In the genomic region with DNA sequence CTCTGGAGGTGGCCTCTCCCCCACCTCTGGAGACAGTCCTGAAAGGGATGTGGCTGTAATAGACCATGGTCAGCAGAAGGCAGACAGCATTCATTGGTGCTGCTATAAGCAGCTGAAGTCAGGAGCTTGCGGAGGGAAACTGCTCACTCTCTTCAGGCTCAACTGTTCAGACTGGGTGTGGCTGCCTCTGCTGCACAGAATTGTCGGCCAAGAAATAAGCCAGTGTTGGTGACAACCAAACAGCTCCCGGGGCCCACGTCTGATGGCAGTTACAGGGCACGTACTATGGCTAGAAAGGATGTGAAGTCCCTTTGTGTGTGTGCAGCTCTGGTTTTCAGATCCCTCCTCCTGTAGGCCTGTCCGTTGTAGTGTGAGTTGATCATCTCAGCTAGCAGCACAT, we compare ENCODE assay signal across 10 mouse cellular contexts. TPM values are rescaled to one million over a fixed set of nuclear protein-coding genes. Genes with fewer than 3 reads are reported as not detected.
DNase-seq lines count a peak whose midpoint lies in the region; ATAC-seq and TF ChIP-seq lines count a peak whose summit lies in the region.
"Had no signal": no experiment of that assay in that cellular context is flagged by ENCODE, and none has a peak within 500 bp of the region (broad histone marks: within the 10 kb centered on the region; RNA-seq: fewer than 3 reads in every experiment).

No protein-coding gene starts in this region.

- peaks cover 77% of the 10 kb centered on the region for H3K4me1 ChIP-seq in hindbrain, embryonic 10.5 days (replicated peaks)
- H3K4me1 ChIP-seq in hindbrain, postnatal 0 days (ENCODE audit: insufficient read depth, low read length): peaks cover 34% of the 10 kb centered on the region
- peaks cover 18% of the 10 kb centered on the region for H3K4me1 ChIP-seq in ES-Bruce4 (ENCODE audit: control insufficient read depth, insufficient read depth, low read length)

- 75% methylated on average over 6 of the region's 6 CpGs for WGBS in hindbrain, embryonic 10.5 days
- 41% methylated on average over 6 of the region's 6 CpGs for WGBS in hindbrain, postnatal 0 days

- peak; percentile 13 for TF ChIP-seq POLR2A in ES-Bruce4 (IDR thresholded peaks at IDR 0.05; ENCODE audit: insufficient read depth, low read length)

- H3K36me3 ChIP-seq in hindbrain, embryonic 10.5 days: no peaks in the 10 kb centered on the region
- no peaks in the 10 kb centered on the region for H3K36me3 ChIP-seq in hindbrain, postnatal 0 days (ENCODE audit: insufficient read depth, low read length)
- H3K36me3 ChIP-seq in ES-Bruce4 (ENCODE audit: control insufficient read depth, insufficient read depth, low read length, poor library complexity, severe bottlenecking): no peaks in the 10 kb centered on the region
- H3K36me3 ChIP-seq: embryonic facial prominence, embryonic 13.5 days had no signal

- no peak for TF ChIP-seq CTCF in hindbrain, postnatal 0 days (IDR thresholded peaks at IDR 0.05; ENCODE audit: low read depth)
- TF ChIP-seq CTCF in ES-Bruce4 (IDR thresholded peaks at IDR 0.05; ENCODE audit: low read depth, low read length): no peak

- peaks cover 37% of the 10 kb centered on the region for H3K27me3 ChIP-seq in hindbrain, embryonic 10.5 days (ENCODE audit: insufficient read depth, poor library complexity, severe bottlenecking)
- no peaks in the 10 kb centered on the region for H3K27me3 ChIP-seq in hindbrain, postnatal 0 days (ENCODE audit: insufficient read depth, low read length)
- no peaks in the 10 kb centered on the region for H3K27me3 ChIP-seq in ES-Bruce4 (ENCODE audit: control insufficient read depth, insufficient read depth, low read length, poor library complexity, severe bottlenecking)

- H3K27ac ChIP-seq in hindbrain, embryonic 10.5 days: peak overlapping the region; percentile 62
- H3K27ac ChIP-seq in hindbrain, postnatal 0 days: no peak overlapping the region
- H3K27ac ChIP-seq in ES-Bruce4 (ENCODE audit: insufficient read depth, low read length): peak overlapping the region; percentile 86
- H3K27ac ChIP-seq: embryonic facial prominence, embryonic 13.5 days; layer of hippocampus, adult 2 months had no signal

- DNase-seq in hindbrain, embryonic 10.5 days (ENCODE audit: low spot score): no peak
- DNase-seq in hindbrain, postnatal 0 days (ENCODE audit: low spot score): no peak
- DNase-seq in layer of hippocampus, adult 9-11 months: no peak
- no peak for DNase-seq in MN1 (ENCODE audit: low spot score)
- DNase-seq: spleen, adult 18-20 months had no signal

- ATAC-seq in hindbrain, postnatal 0 days: no peak
- peak; percentile 49 for ATAC-seq in activated CD4-positive, CD25-positive, alpha-beta regulatory T cell, adult 4 months
- ATAC-seq in megakaryocyte, adult 5-6 weeks (ENCODE audit: poor library complexity, severe bottlenecking): peak; percentile 40; the same call in 1 of the 2 replicates

- TF ChIP-seq EP300 in ES-Bruce4 (IDR thresholded peaks at IDR 0.05; ENCODE audit: insufficient read depth, low read depth, low read length): peak; percentile 46; the same call in 1 of the 2 replicates

- no peaks in the 10 kb centered on the region for H3K9me3 ChIP-seq in hindbrain, embryonic 10.5 days
- H3K9me3 ChIP-seq in hindbrain, postnatal 0 days (ENCODE audit: low read length): no peaks in the 10 kb centered on the region
- no peaks in the 10 kb centered on the region for H3K9me3 ChIP-seq in ES-Bruce4 (replicated peaks; ENCODE audit: control insufficient read depth, insufficient read depth, low read length, poor library complexity, severe bottlenecking)
- H3K9me3 ChIP-seq: embryonic facial prominence, embryonic 13.5 days had no signal

- no peak overlapping the region for H3K9ac ChIP-seq in hindbrain, postnatal 0 days (replicated peaks; ENCODE audit: low read length)
- peak overlapping the region; percentile 54 for H3K9ac ChIP-seq in ES-Bruce4 (ENCODE audit: low read depth, poor library complexity, severe bottlenecking)

- H3K4me2 ChIP-seq in hindbrain, postnatal 0 days (ENCODE audit: low read depth, low read length): no peak overlapping the region
- H3K4me2 ChIP-seq: embryonic facial prominence, embryonic 13.5 days had no signal

- H3K4me3 ChIP-seq in hindbrain, embryonic 10.5 days: no peak overlapping the region
- no peak overlapping the region for H3K4me3 ChIP-seq in hindbrain, postnatal 0 days (ENCODE audit: low read length)
- no peak overlapping the region for H3K4me3 ChIP-seq in ES-Bruce4 (ENCODE audit: low read depth, low read length)
- H3K4me3 ChIP-seq: embryonic facial prominence, embryonic 13.5 days; layer of hippocampus, adult 2 months had no signal

RNA-seq across cellular contexts. Expression of a gene that starts 30.2 kb away (rescaled TPM):
- polyA plus RNA-seq in hindbrain, embryonic 10.5 days (2016; fragmentation: Nextera tagmentation; extraction: Ambion mirVana): 20.3 and 34.2 TPM in 2 replicates
- 146 and 159 TPM in 2 replicates for total RNA-seq in hindbrain, postnatal 0 days (2014; rRNA removed)
- polyA plus RNA-seq in hindbrain, postnatal 0 days (2015; fragmentation: Nextera tagmentation; extraction: Ambion mirVana): 59.4 and 66.9 TPM in 2 replicates
- polyA plus RNA-seq in ES-Bruce4 (2011; ENCODE audit: insufficient read depth, insufficient read length, low read depth, missing spikeins): 37.9 and 40.3 TPM in 2 replicates
- 10 to 100 TPM in 1 of 2 experiments, 1 to 10 TPM in 1; 8.6 to 13.6 TPM for polyA plus RNA-seq in activated CD4-positive, CD25-positive, alpha-beta regulatory T cell, adult 4 months (2017; shearing (Covaris generic))
- total RNA-seq in megakaryocyte, adult 5-6 weeks (2015): 3.0 and 3.6 TPM in 2 replicates
- total RNA-seq in megakaryocyte, adult 5-6 weeks (2017): 1.4 and 3.5 TPM in 2 replicates

RNA-seq across cellular contexts. Expression of a gene that starts 32.1 kb away (rescaled TPM):
- polyA plus RNA-seq in hindbrain, embryonic 10.5 days (2016; fragmentation: Nextera tagmentation; extraction: Ambion mirVana): 33.9 and 35.2 TPM in 2 replicates
- total RNA-seq in hindbrain, postnatal 0 days (2014; rRNA removed): 51.1 and 55.6 TPM in 2 replicates
- polyA plus RNA-seq in hindbrain, postnatal 0 days (2015; fragmentation: Nextera tagmentation; extraction: Ambion mirVana): 27.6 and 29.6 TPM in 2 replicates
- polyA plus RNA-seq in ES-Bruce4 (2011; ENCODE audit: insufficient read depth, insufficient read length, low read depth, missing spikeins): 21.2 and 23.5 TPM in 2 replicates
- polyA plus RNA-seq in activated CD4-positive, CD25-positive, alpha-beta regulatory T cell, adult 4 months (2017; shearing (Covaris generic)): 10 to 100 TPM; 19.8 to 20.1 TPM
- 12.0 and 12.9 TPM in 2 replicates for total RNA-seq in megakaryocyte, adult 5-6 weeks (2015)
- 8.9 and 11.0 TPM in 2 replicates for total RNA-seq in megakaryocyte, adult 5-6 weeks (2017)
